Mouse (Mus musculus): ENCODE measurements around the gene Epb41l5.

GRCm38 (mm10) chr1:119602448-119602847 lies 46.4 kb downstream of the Epb41l5 start:
- TF ChIP-seq CTCF (IDR thresholded peaks at IDR 0.05; ENCODE audit: low read depth) (no peak), EP300 (IDR thresholded peaks at IDR 0.05; ENCODE audit: low read depth) (no peak)
